Mouse (Mus musculus) midbrain, embryonic 15.5 days (tissue): Measurements from ENCODE around the gene Olfr435. TPM values are rescaled to one million over a fixed set of nuclear protein-coding genes. Genes with fewer than 3 reads are reported as not detected.

Source experiments
- ATAC-seq: fragments of 200-750 bp; cut with Nextera tagmentation; replicated peaks from 2 replicates; pipeline ENCODE4 v1.8.0; 2017; ENCODE audit warnings: moderate TSS enrichment
- H3K27ac ChIP-seq: fragments of 300-500 bp; sonication (generic); 2 replicates; pipeline ENCODE4 v1.5.1; 2015; ENCODE audit warnings: mild to moderate bottlenecking, inconsistent platforms
- H3K27me3 ChIP-seq: fragments of 300-500 bp; sonication (generic); replicated peaks from 2 replicates; pipeline ENCODE4 v1.6.1; 2015; ENCODE audit warnings: inconsistent platforms
- H3K36me3 ChIP-seq: fragments of 300-500 bp; sonication (generic); replicated peaks from 2 replicates; pipeline ENCODE4 v1.6.1; 2015; ENCODE audit warnings: inconsistent platforms
- H3K4me1 ChIP-seq: fragments of 300-500 bp; sonication (generic); 2 replicates; pipeline ENCODE4 v1.6.1; 2015; ENCODE audit warnings: inconsistent platforms
- H3K4me2 ChIP-seq: fragments of 300-500 bp; sonication (generic); 2 replicates; pipeline ENCODE4 v1.6.1; 2015; ENCODE audit warnings: inconsistent platforms, mild to moderate bottlenecking, moderate library complexity
- H3K4me3 ChIP-seq: fragments of 300-500 bp; sonication (generic); 2 replicates; pipeline ENCODE4 v1.5.1; 2015; ENCODE audit warnings: mild to moderate bottlenecking, inconsistent platforms
- H3K9ac ChIP-seq: fragments of 300-500 bp; sonication (generic); 2 replicates; pipeline ENCODE4 v1.6.1; 2015; ENCODE audit warnings: mild to moderate bottlenecking, inconsistent platforms
- H3K9me3 ChIP-seq: fragments of 300-500 bp; sonication (generic); 2 replicates; pipeline ENCODE4 v1.6.1; 2016; ENCODE audit warnings: inconsistent platforms
- WGBS: fragments of 180-500 bp; shearing (Covaris S2); methylation state at CpG from one replicate; pipeline ENCODE4 v1.1.7; 2015; ENCODE audit warnings: mixed read lengths; 5-methylcytosine and 5-hydroxymethylcytosine counted together
- polyA plus RNA-seq: library from polyadenylated mRNA; unstranded; fragments of >200 nt; fragmentation: Nextera tagmentation; extraction: Ambion mirVana; gene quantifications from 2 replicates; pipeline ENCODE4 v1.2.1, GENCODE M21; 2015

The Olfr435 gene
- polyA plus RNA-seq, 1 experiment from 2014 or later = not detected

- Histone ChIP-seq H3K9me3 (no peaks in the 10 kb centered on the region), H3K4me2 (no peak overlapping the region), H3K27me3 (no peaks in the 10 kb centered on the region), H3K36me3 (no peaks in the 10 kb centered on the region), H3K27ac (no peak overlapping the region), H3K4me3 (no peak overlapping the region), H3K9ac (no peak overlapping the region), H3K4me1 (no peaks in the 10 kb centered on the region)
- 12% methylated on average over 4 of the region's 4 CpGs for WGBS
- ATAC-seq = no peak
Measured at GRCm38 (mm10) chr6:43242061-43242460, 45.1 kb downstream of the Olfr435 start.

GRCm38 (mm10) chr6:43247396-43247795 is 50.5 kb downstream of the Olfr435 start:
- Histone ChIP-seq H3K27ac (no peak overlapping the region), H3K36me3 (no peaks in the 10 kb centered on the region), H3K4me3 (no peak overlapping the region), H3K9ac (no peak overlapping the region), H3K4me1 (no peaks in the 10 kb centered on the region), H3K9me3 (no peaks in the 10 kb centered on the region), H3K27me3 (no peaks in the 10 kb centered on the region), H3K4me2 (no peak overlapping the region)
- WGBS = 77% methylated on average over 3 of the region's 3 CpGs
- no peak for ATAC-seq

GRCm38 (mm10) chr6:43252994-43253393 is 56.0 kb downstream of the Olfr435 start:
- Histone ChIP-seq H3K9ac (no peak overlapping the region), H3K36me3 (no peaks in the 10 kb centered on the region), H3K27me3 (no peaks in the 10 kb centered on the region), H3K4me1 (no peaks in the 10 kb centered on the region), H3K4me3 (no peak overlapping the region), H3K9me3 (no peaks in the 10 kb centered on the region), H3K4me2 (no peak overlapping the region), H3K27ac (no peak overlapping the region)
- ATAC-seq = no peak
- 93% methylated on average over 1 of the region's 1 CpGs for WGBS

Other genes starting within 250 kb of the Olfr435 start
- not detected in 2 replicates for gene Olfr444, start 248.1 kb upstream of the Olfr435 start, polyA plus RNA-seq
- not detected in 2 replicates for gene Olfr441, start 90.8 kb upstream of the Olfr435 start, polyA plus RNA-seq
- not detected in 2 replicates for gene Olfr237-ps1, start 50.6 kb upstream of the Olfr435 start, polyA plus RNA-seq
- gene Olfr437, start 33.9 kb upstream of the Olfr435 start, polyA plus RNA-seq = not detected in 2 replicates
- not detected in 2 replicates for gene Olfr13, start 25.0 kb upstream of the Olfr435 start, polyA plus RNA-seq
- not detected in 2 replicates for gene Olfr434, start 15.9 kb downstream of the Olfr435 start, polyA plus RNA-seq
- gene Olfr47, start 34.4 kb downstream of the Olfr435 start, polyA plus RNA-seq = not detected in 2 replicates
- gene Arhgef5, start 68.4 kb downstream of the Olfr435 start, polyA plus RNA-seq = 2.5 and 3.0 TPM in 2 replicates
- not detected in 2 replicates for gene Nobox, start 112.4 kb downstream of the Olfr435 start, polyA plus RNA-seq